Mouse (Mus musculus): ENCODE results near the gene Tspan9. TPM values are rescaled to one million over a fixed set of nuclear protein-coding genes. Genes with fewer than 3 reads are reported as not detected.

Gene Tspan9
- polyA plus RNA-seq, 1 experiment from 2014 or later: 130 TPM

GRCm38 (mm10) chr6:128038568-128038967, 104.8 kb downstream of the Tspan9 start:
- WGBS (ENCODE audit: insufficient replicate concordance): 48% methylated on average over 6 of the region's 6 CpGs
- Histone ChIP-seq H3K4me1 (ENCODE audit: control insufficient read depth, insufficient read depth, low read length) (peaks cover 63% of the 10 kb centered on the region), H3K27me3 (ENCODE audit: control insufficient read depth, insufficient read depth, low read length) (no peaks in the 10 kb centered on the region), H3K9ac (ENCODE audit: low read depth, low read length) (no peak overlapping the region), H3K9me3 (replicated peaks; ENCODE audit: control insufficient read depth, low read length) (no peaks in the 10 kb centered on the region), H3K27ac (ENCODE audit: low read depth, low read length) (no peak overlapping the region), H3K4me2 (no peak overlapping the region), H3K36me3 (ENCODE audit: control insufficient read depth, insufficient read depth, low read length) (no peaks in the 10 kb centered on the region), H3K4me3 (ENCODE audit: low read depth, low read length) (no peak overlapping the region)
- ATAC-seq (replicated peaks; ENCODE audit: insufficient number of reproducible peaks, low FRiP score, low TSS enrichment): no peak

- Histone ChIP-seq H3K4me2 (peak overlapping the region; percentile 98), H3K36me3 (ENCODE audit: control insufficient read depth, insufficient read depth, low read length) (no peaks in the 10 kb centered on the region), H3K4me1 (ENCODE audit: control insufficient read depth, insufficient read depth, low read length) (peaks cover 55% of the 10 kb centered on the region), H3K27me3 (ENCODE audit: control insufficient read depth, insufficient read depth, low read length) (no peaks in the 10 kb centered on the region), H3K27ac (ENCODE audit: low read depth, low read length) (peak overlapping the region; percentile 13; the same call in 1 of the 2 replicates), H3K4me3 (ENCODE audit: low read depth, low read length) (no peak overlapping the region), H3K9me3 (replicated peaks; ENCODE audit: control insufficient read depth, low read length) (no peaks in the 10 kb centered on the region), H3K9ac (ENCODE audit: low read depth, low read length) (no peak overlapping the region)
- no peak for ATAC-seq (replicated peaks; ENCODE audit: insufficient number of reproducible peaks, low FRiP score, low TSS enrichment)
- WGBS (ENCODE audit: insufficient replicate concordance): 71% methylated on average over 9 of the region's 9 CpGs
These were observed 106.8 kb downstream of the Tspan9 start for GRCm38 (mm10) chr6:128036597-128036996.

GRCm38 (mm10) chr6:128035930-128036309, 107.5 kb downstream of the Tspan9 start:
- Histone ChIP-seq H3K36me3 (ENCODE audit: control insufficient read depth, insufficient read depth, low read length) (no peaks in the 10 kb centered on the region), H3K9ac (ENCODE audit: low read depth, low read length) (peak overlapping the region; percentile 83), H3K4me3 (ENCODE audit: low read depth, low read length) (peak overlapping the region; percentile 62), H3K4me1 (ENCODE audit: control insufficient read depth, insufficient read depth, low read length) (peaks cover 56% of the 10 kb centered on the region), H3K27ac (ENCODE audit: low read depth, low read length) (peak overlapping the region; percentile 82), H3K9me3 (replicated peaks; ENCODE audit: control insufficient read depth, low read length) (no peaks in the 10 kb centered on the region), H3K4me2 (peak overlapping the region; percentile 98), H3K27me3 (ENCODE audit: control insufficient read depth, insufficient read depth, low read length) (no peaks in the 10 kb centered on the region)
- ATAC-seq (replicated peaks; ENCODE audit: insufficient number of reproducible peaks, low FRiP score, low TSS enrichment): no peak; the same call in 1 of the 2 replicates
- WGBS (ENCODE audit: insufficient replicate concordance): 4% methylated on average over 4 of the region's 4 CpGs

- Histone ChIP-seq H3K9ac (ENCODE audit: low read depth, low read length) (peak overlapping the region; percentile 83), H3K27me3 (ENCODE audit: control insufficient read depth, insufficient read depth, low read length) (no peaks in the 10 kb centered on the region), H3K9me3 (replicated peaks; ENCODE audit: control insufficient read depth, low read length) (no peaks in the 10 kb centered on the region), H3K4me2 (peak overlapping the region; percentile 98), H3K36me3 (ENCODE audit: control insufficient read depth, insufficient read depth, low read length) (no peaks in the 10 kb centered on the region), H3K4me1 (ENCODE audit: control insufficient read depth, insufficient read depth, low read length) (peaks cover 52% of the 10 kb centered on the region), H3K27ac (ENCODE audit: low read depth, low read length) (peak overlapping the region; percentile 82), H3K4me3 (ENCODE audit: low read depth, low read length) (peak overlapping the region; percentile 62)
- ATAC-seq (replicated peaks; ENCODE audit: insufficient number of reproducible peaks, low FRiP score, low TSS enrichment): peak; percentile 27
- under 1% methylated on average over 36 of the region's 36 CpGs for WGBS (ENCODE audit: insufficient replicate concordance)
These were observed 108.0 kb downstream of the Tspan9 start for GRCm38 (mm10) chr6:128035250-128035929.

- Histone ChIP-seq H3K4me2 (peak overlapping the region; percentile 98), H3K9me3 (replicated peaks; ENCODE audit: control insufficient read depth, low read length) (no peaks in the 10 kb centered on the region), H3K9ac (ENCODE audit: low read depth, low read length) (peak overlapping the region; percentile 83), H3K27me3 (ENCODE audit: control insufficient read depth, insufficient read depth, low read length) (no peaks in the 10 kb centered on the region), H3K36me3 (ENCODE audit: control insufficient read depth, insufficient read depth, low read length) (no peaks in the 10 kb centered on the region), H3K27ac (ENCODE audit: low read depth, low read length) (peak overlapping the region; percentile 82), H3K4me1 (ENCODE audit: control insufficient read depth, insufficient read depth, low read length) (peaks cover 56% of the 10 kb centered on the region), H3K4me3 (ENCODE audit: low read depth, low read length) (peak overlapping the region; percentile 62)
- under 1% methylated on average over 80 of the region's 80 CpGs for WGBS (ENCODE audit: insufficient replicate concordance)
- peak; percentile 64 for ATAC-seq (replicated peaks; ENCODE audit: insufficient number of reproducible peaks, low FRiP score, low TSS enrichment)
These were observed 108.8 kb downstream of the Tspan9 start for GRCm38 (mm10) chr6:128034317-128035249.

GRCm38 (mm10) chr6:128033868-128034250, 109.5 kb downstream of the Tspan9 start:
- H3K36me3 ChIP-seq (ENCODE audit: control insufficient read depth, insufficient read depth, low read length): no peaks in the 10 kb centered on the region
- peaks cover 60% of the 10 kb centered on the region for H3K4me1 ChIP-seq (ENCODE audit: control insufficient read depth, insufficient read depth, low read length)
- H3K27me3 ChIP-seq (ENCODE audit: control insufficient read depth, insufficient read depth, low read length): no peaks in the 10 kb centered on the region
- WGBS (ENCODE audit: insufficient replicate concordance): 9% methylated on average over 4 of the region's 4 CpGs
- H3K9ac ChIP-seq (ENCODE audit: low read depth, low read length): peak overlapping the region; percentile 83
- H3K9me3 ChIP-seq (replicated peaks; ENCODE audit: control insufficient read depth, low read length): no peaks in the 10 kb centered on the region
- H3K27ac ChIP-seq (ENCODE audit: low read depth, low read length): peak overlapping the region; percentile 82
- H3K4me3 ChIP-seq (ENCODE audit: low read depth, low read length): peak overlapping the region; percentile 62
- ATAC-seq (replicated peaks; ENCODE audit: insufficient number of reproducible peaks, low FRiP score, low TSS enrichment): no peak
- H3K4me2 ChIP-seq: peak overlapping the region; percentile 98

GRCm38 (mm10) chr6:128033172-128033867, 110.1 kb downstream of the Tspan9 start:
- WGBS (ENCODE audit: insufficient replicate concordance): 30% methylated on average over 11 of the region's 11 CpGs
- Histone ChIP-seq H3K9ac (ENCODE audit: low read depth, low read length) (peak overlapping the region; percentile 83), H3K4me1 (ENCODE audit: control insufficient read depth, insufficient read depth, low read length) (peaks cover 60% of the 10 kb centered on the region), H3K4me3 (ENCODE audit: low read depth, low read length) (peak overlapping the region; percentile 62), H3K27ac (ENCODE audit: low read depth, low read length) (peak overlapping the region; percentile 82), H3K27me3 (ENCODE audit: control insufficient read depth, insufficient read depth, low read length) (no peaks in the 10 kb centered on the region), H3K4me2 (peak overlapping the region; percentile 98), H3K9me3 (replicated peaks; ENCODE audit: control insufficient read depth, low read length) (no peaks in the 10 kb centered on the region), H3K36me3 (ENCODE audit: control insufficient read depth, insufficient read depth, low read length) (no peaks in the 10 kb centered on the region)
- ATAC-seq (replicated peaks; ENCODE audit: insufficient number of reproducible peaks, low FRiP score, low TSS enrichment): no peak
